Mouse (Mus musculus) megakaryocyte, embryonic 14.5 days (primary cell): Measurements from ENCODE around the gene Dusp8. TPM values are rescaled to one million over a fixed set of nuclear protein-coding genes. Genes with fewer than 3 reads are reported as not detected.
A peak's percentile ranks its signal among the peaks of the same experiment; 100 is the strongest.

Experiments
- H3K27me3 ChIP-seq: replicated peaks from 2 replicates; pipeline ENCODE3; 2012; ENCODE audit warnings: inconsistent platforms
- H3K36me3 ChIP-seq: replicated peaks from 2 replicates; pipeline ENCODE3; 2012; ENCODE audit warnings: low read length, inconsistent platforms, mixed read lengths
- H3K4me1 ChIP-seq: 2 replicates; pipeline ENCODE4 v1.6.1; 2012; ENCODE audit warnings: inconsistent platforms
- H3K4me3 ChIP-seq: replicated peaks from 2 replicates; pipeline ENCODE3; 2012; ENCODE audit warnings: moderate library complexity, mild to moderate bottlenecking, inconsistent platforms
- H3K9me3 ChIP-seq: 2 replicates; pipeline ENCODE4 v1.6.1; 2012; ENCODE audit warnings: inconsistent platforms
- FLI1 ChIP-seq: IDR thresholded peaks from 2 replicates; pipeline ENCODE4 v1.6.1; 2012; ENCODE audit warnings: low read length, inconsistent platforms, mixed read lengths
- GATA1 ChIP-seq: IDR thresholded peaks from 3 replicates; pipeline ENCODE4 v1.6.1; 2012; ENCODE audit warnings: mixed read lengths, low read length, inconsistent platforms, borderline replicate concordance
- polyA plus RNA-seq: library from polyadenylated mRNA; stranded (reverse); fragments of >175 nt; gene quantifications from 2 replicates; pipeline ENCODE4 v1.2.3, GENCODE M21; 2012; ENCODE audit warnings: low replicate concordance; ENCODE audit not compliant: insufficient read depth

Dusp8 gene
- polyA plus RNA-seq, 1 experiment, result 0.07 TPM

- Histone ChIP-seq H3K9me3 (no peaks in the 10 kb centered on the region), H3K4me1 (peaks cover 36% of the 10 kb centered on the region), H3K4me3 (no peak overlapping the region), H3K36me3 (no peaks in the 10 kb centered on the region), H3K27me3 (peaks cover 61% of the 10 kb centered on the region)
- TF ChIP-seq FLI1, result no peak
- no peak for TF ChIP-seq GATA1
Measured at GRCm38 (mm10) chr7:142074146-142074886, 21.3 kb downstream of the Dusp8 start.

GRCm38 (mm10) chr7:142071717-142072116 lies 23.9 kb downstream of the Dusp8 start:
- no peaks in the 10 kb centered on the region for H3K9me3 ChIP-seq
- TF ChIP-seq FLI1 (no peak), GATA1 (no peak)
- no peak overlapping the region for H3K4me3 ChIP-seq
- peaks cover 53% of the 10 kb centered on the region for H3K4me1 ChIP-seq
- H3K36me3 ChIP-seq, result no peaks in the 10 kb centered on the region
- H3K27me3 ChIP-seq, result peaks cover 40% of the 10 kb centered on the region

GRCm38 (mm10) chr7:142071212-142071578 lies 24.4 kb downstream of the Dusp8 start:
- no peaks in the 10 kb centered on the region for H3K9me3 ChIP-seq
- H3K36me3 ChIP-seq, result no peaks in the 10 kb centered on the region
- H3K27me3 ChIP-seq, result peaks cover 36% of the 10 kb centered on the region
- peaks cover 54% of the 10 kb centered on the region for H3K4me1 ChIP-seq
- H3K4me3 ChIP-seq, result peak overlapping the region; percentile 40
- TF ChIP-seq FLI1 (no peak), GATA1 (no peak)

- H3K9me3 ChIP-seq, result no peaks in the 10 kb centered on the region
- H3K27me3 ChIP-seq, result peaks cover 32% of the 10 kb centered on the region
- H3K4me1 ChIP-seq, result peaks cover 54% of the 10 kb centered on the region
- no peak for TF ChIP-seq FLI1
- TF ChIP-seq GATA1, result no peak
- H3K4me3 ChIP-seq, result peak overlapping the region; percentile 40
- H3K36me3 ChIP-seq, result no peaks in the 10 kb centered on the region
Measured at GRCm38 (mm10) chr7:142070458-142071211, 25.0 kb downstream of the Dusp8 start.

GRCm38 (mm10) chr7:142068429-142068828 lies 27.2 kb downstream of the Dusp8 start:
- peaks cover 47% of the 10 kb centered on the region for H3K4me1 ChIP-seq
- peak overlapping the region; percentile 38 for H3K4me3 ChIP-seq
- peaks cover 18% of the 10 kb centered on the region for H3K27me3 ChIP-seq
- no peak for TF ChIP-seq GATA1
- no peaks in the 10 kb centered on the region for H3K9me3 ChIP-seq
- H3K36me3 ChIP-seq, result no peaks in the 10 kb centered on the region

- Histone ChIP-seq H3K9me3 (no peaks in the 10 kb centered on the region), H3K36me3 (peaks cover 29% of the 10 kb centered on the region), H3K27me3 (peaks cover 5% of the 10 kb centered on the region), H3K4me3 (peak within 1 kb of the TSS; percentile 97), H3K4me1 (peaks cover 63% of the 10 kb centered on the region)
- TF ChIP-seq FLI1, result peak; percentile 22; the same call in 1 of the 2 replicates
- no peak for TF ChIP-seq GATA1
Measured at GRCm38 (mm10) chr7:142060931-142061565, 34.6 kb downstream of the Dusp8 start, which contains the start of gene Mob2. Mob2 (minus strand) TSS chr7:142061065.

GRCm38 (mm10) chr7:142060185-142060930 lies 35.3 kb downstream of the Dusp8 start:
- Histone ChIP-seq H3K9me3 (no peaks in the 10 kb centered on the region), H3K36me3 (peaks cover 36% of the 10 kb centered on the region), H3K4me3 (peak overlapping the region; percentile 97), H3K4me1 (peaks cover 70% of the 10 kb centered on the region), H3K27me3 (peaks cover 5% of the 10 kb centered on the region)
- no peak for TF ChIP-seq GATA1
- no peak for TF ChIP-seq FLI1

GRCm38 (mm10) chr7:142059024-142059423 lies 36.6 kb downstream of the Dusp8 start:
- Histone ChIP-seq H3K36me3 (peaks cover 48% of the 10 kb centered on the region), H3K27me3 (no peaks in the 10 kb centered on the region), H3K4me3 (peak overlapping the region; percentile 97), H3K9me3 (no peaks in the 10 kb centered on the region), H3K4me1 (peaks cover 79% of the 10 kb centered on the region)
- no peak for TF ChIP-seq GATA1
- no peak for TF ChIP-seq FLI1

- peak overlapping the region; percentile 60 for H3K4me3 ChIP-seq
- H3K4me1 ChIP-seq, result peaks cover 88% of the 10 kb centered on the region
- no peaks in the 10 kb centered on the region for H3K27me3 ChIP-seq
- TF ChIP-seq GATA1 (no peak), FLI1 (no peak)
- no peaks in the 10 kb centered on the region for H3K9me3 ChIP-seq
- peaks cover 64% of the 10 kb centered on the region for H3K36me3 ChIP-seq
Measured at GRCm38 (mm10) chr7:142057121-142057520, 38.5 kb downstream of the Dusp8 start.
